Mouse (Mus musculus) heart, postnatal 0 days (tissue): ENCODE measurements around the gene Cacnb4. TPM values are rescaled to one million over a fixed set of nuclear protein-coding genes. Genes with fewer than 3 reads are reported as not detected.
A peak's percentile ranks its signal among the peaks of the same experiment; 100 is the strongest.

ENCODE experiments used
- ATAC-seq: fragments of 200-750 bp; cut with Nextera tagmentation; 2 replicates; pipeline ENCODE4 v1.8.0; 2017; ENCODE audit warnings: low read depth, moderate number of reproducible peaks, moderate library complexity; ENCODE audit not compliant: insufficient read depth
- DNase-seq: peaks from one replicate; pipeline ENCODE4 v3.0.0-alpha.2; 2016; ENCODE audit warnings: low spot score
- H3K27ac ChIP-seq: fragments of 300-500 bp; sonication (generic); 2 replicates; pipeline ENCODE4 v1.5.1; 2014; ENCODE audit warnings: low read depth, mild to moderate bottlenecking
- H3K27me3 ChIP-seq: fragments of 300-500 bp; sonication (generic); 2 replicates; pipeline ENCODE4 v1.6.1; 2014; ENCODE audit warnings: low read length, mixed read lengths; ENCODE audit not compliant: control insufficient read depth, insufficient read depth
- H3K36me3 ChIP-seq: fragments of 300-500 bp; sonication (generic); replicated peaks from 2 replicates; pipeline ENCODE4 v1.6.1; 2014; ENCODE audit warnings: low read length, mixed read lengths; ENCODE audit not compliant: control insufficient read depth, insufficient read depth
- H3K4me1 ChIP-seq: fragments of 300-500 bp; sonication (generic); 2 replicates; pipeline ENCODE4 v1.6.1; 2014; ENCODE audit warnings: antibody characterized with exemption; ENCODE audit not compliant: control insufficient read depth, insufficient read depth
- H3K4me2 ChIP-seq: fragments of 300-500 bp; sonication (generic); 2 replicates; pipeline ENCODE4 v1.6.1; 2014; ENCODE audit warnings: low read depth, mild to moderate bottlenecking, low read length, moderate library complexity
- H3K4me3 ChIP-seq: fragments of 300-500 bp; sonication (generic); 2 replicates; pipeline ENCODE4 v1.5.1; 2014; ENCODE audit warnings: low read depth, low read length
- H3K9ac ChIP-seq: fragments of 300-500 bp; sonication (generic); replicated peaks from 2 replicates; pipeline ENCODE4 v1.6.1; 2014; ENCODE audit warnings: low read depth, low read length, mixed read lengths
- H3K9me3 ChIP-seq: fragments of 300-500 bp; sonication (generic); replicated peaks from 2 replicates; pipeline ENCODE4 v1.6.1; 2016; ENCODE audit warnings: low read length; ENCODE audit not compliant: control insufficient read depth
- CTCF ChIP-seq: IDR thresholded peaks from 2 replicates; pipeline ENCODE4 v1.5.1; 2016; ENCODE audit warnings: antibody characterized with exemption, control low read depth, low read depth
- EP300 ChIP-seq: IDR thresholded peaks from 2 replicates; pipeline ENCODE4 v1.6.1; 2016; ENCODE audit warnings: antibody characterized with exemption, low read depth
- WGBS: fragments of 180-500 bp; shearing (Covaris S2); extraction: QIAGEN DNeasy Blood & Tissue Kit; methylation state at CpG from one replicate; pipeline ENCODE4 v1.1.7; 2014; 5-methylcytosine and 5-hydroxymethylcytosine counted together
- polyA plus RNA-seq: library from polyadenylated mRNA; unstranded; fragments of >200 nt; fragmentation: Nextera tagmentation; extraction: Ambion mirVana; gene quantifications from 2 replicates; pipeline ENCODE4 v1.2.1, GENCODE M21; 2015
- total RNA-seq: library from RNA; depleted of rRNA; stranded (reverse); fragments of >200 nt; gene quantifications from 2 replicates; pipeline ENCODE4 v1.2.3, GENCODE M21; 2014; ENCODE audit warnings: low replicate concordance; rRNA removed

Gene Cacnb4
- total RNA-seq (0.69 and 0.73 TPM in 2 replicates), polyA plus RNA-seq (0.48 and 0.56 TPM in 2 replicates)

GRCm38 (mm10) chr2:52676023-52676912, at the start of gene Cacnb4:
Gene Cacnb4, minus strand, starts transcription at chr2:52676831.
- no peaks in the 10 kb centered on the region for H3K9me3 ChIP-seq
- TF ChIP-seq CTCF (no peak), EP300 (no peak)
- H3K4me2 ChIP-seq: peak within 1 kb of the TSS; percentile 96
- peak within 1 kb of the TSS; percentile 70 for H3K4me3 ChIP-seq
- no peak within 1 kb of the TSS for H3K27ac ChIP-seq
- peak within 1 kb of the TSS; percentile 61 for H3K9ac ChIP-seq
- no peaks in the 10 kb centered on the region for H3K36me3 ChIP-seq
- no peak for DNase-seq
- under 1% methylated on average over 55 of the region's 77 CpGs for WGBS
- H3K4me1 ChIP-seq: peaks cover 3% of the 10 kb centered on the region; the same call in 1 of the 2 replicates
- H3K27me3 ChIP-seq: peaks cover 11% of the 10 kb centered on the region
- ATAC-seq: peak; percentile 73

GRCm38 (mm10) chr2:52720231-52721025, 43.8 kb upstream of the Cacnb4 start:
- ATAC-seq (no peak), DNase-seq (no peak)
- TF ChIP-seq CTCF (no peak), EP300 (no peak)
- Histone ChIP-seq H3K9ac (no peak overlapping the region), H3K4me2 (no peak overlapping the region), H3K36me3 (0 out of 2 replicates have a peak, but pooled peaks cover 7% of the 10 kb centered on the region), H3K27ac (no peak overlapping the region), H3K4me3 (no peak overlapping the region), H3K4me1 (no peaks in the 10 kb centered on the region), H3K27me3 (no peaks in the 10 kb centered on the region), H3K9me3 (no peaks in the 10 kb centered on the region)
- WGBS: 86% methylated on average over 13 of the region's 13 CpGs

- no peaks in the 10 kb centered on the region for H3K4me1 ChIP-seq
- no peaks in the 10 kb centered on the region for H3K9me3 ChIP-seq
- TF ChIP-seq CTCF: no peak
- no peak for TF ChIP-seq EP300
- no peak overlapping the region for H3K9ac ChIP-seq
- H3K4me3 ChIP-seq: no peak overlapping the region
- no peak overlapping the region for H3K4me2 ChIP-seq
- 71% methylated on average over 5 of the region's 5 CpGs for WGBS
- peaks cover 32% of the 10 kb centered on the region for H3K36me3 ChIP-seq
- H3K27ac ChIP-seq: no peak overlapping the region; the same call in 1 of the 2 replicates
- no peak for DNase-seq
- ATAC-seq: no peak
- no peaks in the 10 kb centered on the region for H3K27me3 ChIP-seq
These were observed 40.4 kb upstream of the Cacnb4 start for GRCm38 (mm10) chr2:52717076-52717475.

DNA sequence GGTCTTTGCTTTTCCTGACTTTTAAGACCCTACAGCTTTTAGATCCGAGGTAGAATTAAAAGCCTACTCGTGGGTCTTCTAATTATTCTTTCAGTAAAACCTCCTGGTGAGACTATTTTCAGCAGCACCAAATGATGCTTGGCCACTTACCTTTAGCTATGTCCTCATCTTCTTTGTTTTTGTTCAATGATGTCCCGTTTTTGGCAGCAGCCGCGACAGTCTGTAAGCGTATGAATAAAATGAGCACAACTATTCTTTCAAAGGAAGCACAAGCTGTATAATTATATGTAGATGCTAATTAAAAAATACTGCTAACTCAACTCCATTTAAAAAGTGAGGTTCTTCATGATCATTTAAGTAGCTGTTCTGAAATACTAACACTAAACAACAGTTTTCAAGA, 38.9 kb upstream of the Cacnb4 start:
- no peaks in the 10 kb centered on the region for H3K27me3 ChIP-seq
- ATAC-seq: no peak
- no peak overlapping the region for H3K4me2 ChIP-seq
- H3K9ac ChIP-seq: no peak overlapping the region
- no peak for DNase-seq
- WGBS: 91% methylated on average over 6 of the region's 6 CpGs
- H3K9me3 ChIP-seq: no peaks in the 10 kb centered on the region
- no peak overlapping the region for H3K4me3 ChIP-seq
- TF ChIP-seq CTCF: no peak
- TF ChIP-seq EP300: no peak
- peaks cover 33% of the 10 kb centered on the region for H3K36me3 ChIP-seq
- H3K4me1 ChIP-seq: no peaks in the 10 kb centered on the region
- H3K27ac ChIP-seq: no peak overlapping the region

GRCm38 (mm10) chr2:52714111-52714510, 37.5 kb upstream of the Cacnb4 start:
- H3K36me3 ChIP-seq: peaks cover 46% of the 10 kb centered on the region
- H3K4me3 ChIP-seq: no peak overlapping the region
- H3K9ac ChIP-seq: no peak overlapping the region
- no peak overlapping the region for H3K4me2 ChIP-seq
- H3K27ac ChIP-seq: no peak overlapping the region
- H3K27me3 ChIP-seq: no peaks in the 10 kb centered on the region
- DNase-seq (no peak), ATAC-seq (no peak)
- WGBS: 93% methylated on average over 4 of the region's 4 CpGs
- TF ChIP-seq EP300 (no peak), CTCF (no peak)
- H3K4me1 ChIP-seq: no peaks in the 10 kb centered on the region
- H3K9me3 ChIP-seq: no peaks in the 10 kb centered on the region
